Mouse (Mus musculus): ENCODE results near the gene Zcchc17. TPM values are rescaled to one million over a fixed set of nuclear protein-coding genes. Genes with fewer than 3 reads are reported as not detected.

Gene Zcchc17
- polyA plus RNA-seq, 1 experiment from 2014 or later: 63.3 TPM

- Histone ChIP-seq H3K4me1 (ENCODE audit: insufficient read depth, low read length) (no peaks in the 10 kb centered on the region), H3K36me3 (ENCODE audit: insufficient read depth, low read length) (peaks cover 30% of the 10 kb centered on the region), H3K9ac (replicated peaks; ENCODE audit: low read length) (no peak overlapping the region), H3K9me3 (ENCODE audit: low read length) (no peaks in the 10 kb centered on the region), H3K27ac (ENCODE audit: low read length) (no peak overlapping the region), H3K27me3 (ENCODE audit: insufficient read depth, low read length) (no peaks in the 10 kb centered on the region), H3K4me3 (ENCODE audit: low read length) (no peak overlapping the region), H3K4me2 (replicated peaks; ENCODE audit: low read depth, low read length) (no peak overlapping the region)
- WGBS: 81% methylated on average over 7 of the region's 7 CpGs
- no peak for ATAC-seq (ENCODE audit: low FRiP score, low TSS enrichment)
Measured at GRCm38 (mm10) chr4:130322567-130322966, 37.2 kb downstream of the Zcchc17 start.

- no peak overlapping the region for H3K27ac ChIP-seq (ENCODE audit: low read length)
- no peaks in the 10 kb centered on the region for H3K9me3 ChIP-seq (ENCODE audit: low read length)
- H3K36me3 ChIP-seq (ENCODE audit: insufficient read depth, low read length): peaks cover 30% of the 10 kb centered on the region
- no peak overlapping the region for H3K4me3 ChIP-seq (ENCODE audit: low read length)
- no peak overlapping the region for H3K9ac ChIP-seq (replicated peaks; ENCODE audit: low read length)
- 87% methylated on average over 7 of the region's 7 CpGs for WGBS
- ATAC-seq (ENCODE audit: low FRiP score, low TSS enrichment): no peak
- no peaks in the 10 kb centered on the region for H3K4me1 ChIP-seq (ENCODE audit: insufficient read depth, low read length)
- no peak overlapping the region for H3K4me2 ChIP-seq (replicated peaks; ENCODE audit: low read depth, low read length)
- H3K27me3 ChIP-seq (ENCODE audit: insufficient read depth, low read length): no peaks in the 10 kb centered on the region
Measured at GRCm38 (mm10) chr4:130321640-130322039, 38.1 kb downstream of the Zcchc17 start.

- no peak overlapping the region for H3K4me3 ChIP-seq (ENCODE audit: low read length)
- H3K4me2 ChIP-seq (replicated peaks; ENCODE audit: low read depth, low read length): no peak overlapping the region
- no peaks in the 10 kb centered on the region for H3K27me3 ChIP-seq (ENCODE audit: insufficient read depth, low read length)
- no peak overlapping the region for H3K27ac ChIP-seq (ENCODE audit: low read length)
- peaks cover 14% of the 10 kb centered on the region for H3K36me3 ChIP-seq (ENCODE audit: insufficient read depth, low read length)
- WGBS: 86% methylated on average over 7 of the region's 7 CpGs
- no peak for ATAC-seq (ENCODE audit: low FRiP score, low TSS enrichment)
- no peak overlapping the region for H3K9ac ChIP-seq (replicated peaks; ENCODE audit: low read length)
- H3K9me3 ChIP-seq (ENCODE audit: low read length): no peaks in the 10 kb centered on the region
- H3K4me1 ChIP-seq (ENCODE audit: insufficient read depth, low read length): peaks cover 12% of the 10 kb centered on the region; the same call in 1 of the 2 replicates
Measured at GRCm38 (mm10) chr4:130319564-130319963, 40.2 kb downstream of the Zcchc17 start.

- H3K4me1 ChIP-seq (ENCODE audit: insufficient read depth, low read length): peaks cover 12% of the 10 kb centered on the region; the same call in 1 of the 2 replicates
- WGBS: 64% methylated on average over 3 of the region's 3 CpGs
- no peak overlapping the region for H3K4me3 ChIP-seq (ENCODE audit: low read length)
- H3K27ac ChIP-seq (ENCODE audit: low read length): no peak overlapping the region
- no peaks in the 10 kb centered on the region for H3K27me3 ChIP-seq (ENCODE audit: insufficient read depth, low read length)
- H3K4me2 ChIP-seq (replicated peaks; ENCODE audit: low read depth, low read length): no peak overlapping the region
- H3K36me3 ChIP-seq (ENCODE audit: insufficient read depth, low read length): peaks cover 8% of the 10 kb centered on the region; the same call in 1 of the 2 replicates
- ATAC-seq (ENCODE audit: low FRiP score, low TSS enrichment): no peak
- no peak overlapping the region for H3K9ac ChIP-seq (replicated peaks; ENCODE audit: low read length)
- H3K9me3 ChIP-seq (ENCODE audit: low read length): no peaks in the 10 kb centered on the region
Measured at GRCm38 (mm10) chr4:130318122-130318521, 41.6 kb downstream of the Zcchc17 start.

GRCm38 (mm10) chr4:130316691-130317090 is 43.1 kb downstream of the Zcchc17 start:
- no peaks in the 10 kb centered on the region for H3K36me3 ChIP-seq (ENCODE audit: insufficient read depth, low read length)
- H3K9me3 ChIP-seq (ENCODE audit: low read length): no peaks in the 10 kb centered on the region
- WGBS: 85% methylated on average over 10 of the region's 10 CpGs
- H3K4me2 ChIP-seq (replicated peaks; ENCODE audit: low read depth, low read length): no peak overlapping the region
- no peak for ATAC-seq (ENCODE audit: low FRiP score, low TSS enrichment)
- H3K9ac ChIP-seq (replicated peaks; ENCODE audit: low read length): no peak overlapping the region
- H3K27me3 ChIP-seq (ENCODE audit: insufficient read depth, low read length): no peaks in the 10 kb centered on the region
- H3K4me1 ChIP-seq (ENCODE audit: insufficient read depth, low read length): peaks cover 12% of the 10 kb centered on the region; the same call in 1 of the 2 replicates
- peak overlapping the region; percentile 74 for H3K27ac ChIP-seq (ENCODE audit: low read length)
- H3K4me3 ChIP-seq (ENCODE audit: low read length): no peak overlapping the region

- WGBS: 44% methylated on average over 13 of the region's 13 CpGs
- Histone ChIP-seq H3K9me3 (ENCODE audit: low read length) (no peaks in the 10 kb centered on the region), H3K4me2 (replicated peaks; ENCODE audit: low read depth, low read length) (no peak overlapping the region), H3K4me3 (ENCODE audit: low read length) (no peak overlapping the region), H3K9ac (replicated peaks; ENCODE audit: low read length) (no peak overlapping the region), H3K4me1 (ENCODE audit: insufficient read depth, low read length) (peaks cover 12% of the 10 kb centered on the region; the same call in 1 of the 2 replicates), H3K36me3 (ENCODE audit: insufficient read depth, low read length) (no peaks in the 10 kb centered on the region), H3K27me3 (ENCODE audit: insufficient read depth, low read length) (no peaks in the 10 kb centered on the region), H3K27ac (ENCODE audit: low read length) (peak overlapping the region; percentile 74)
- ATAC-seq (ENCODE audit: low FRiP score, low TSS enrichment): peak; percentile 55; the same call in 1 of the 2 replicates
Measured at GRCm38 (mm10) chr4:130315771-130316527, 43.8 kb downstream of the Zcchc17 start.

GRCm38 (mm10) chr4:130313552-130313951 is 46.2 kb downstream of the Zcchc17 start:
- H3K4me1 ChIP-seq (ENCODE audit: insufficient read depth, low read length): peaks cover 17% of the 10 kb centered on the region
- no peak overlapping the region for H3K27ac ChIP-seq (ENCODE audit: low read length)
- no peak overlapping the region for H3K9ac ChIP-seq (replicated peaks; ENCODE audit: low read length)
- ATAC-seq (ENCODE audit: low FRiP score, low TSS enrichment): no peak
- H3K4me3 ChIP-seq (ENCODE audit: low read length): no peak overlapping the region
- no peaks in the 10 kb centered on the region for H3K9me3 ChIP-seq (ENCODE audit: low read length)
- no peak overlapping the region for H3K4me2 ChIP-seq (replicated peaks; ENCODE audit: low read depth, low read length)
- H3K36me3 ChIP-seq (ENCODE audit: insufficient read depth, low read length): no peaks in the 10 kb centered on the region
- 81% methylated on average over 4 of the region's 4 CpGs for WGBS
- peaks cover 18% of the 10 kb centered on the region for H3K27me3 ChIP-seq (ENCODE audit: insufficient read depth, low read length)

GRCm38 (mm10) chr4:130312526-130312925 is 47.2 kb downstream of the Zcchc17 start:
- 86% methylated on average over 3 of the region's 3 CpGs for WGBS
- Histone ChIP-seq H3K27me3 (ENCODE audit: insufficient read depth, low read length) (peaks cover 27% of the 10 kb centered on the region), H3K4me1 (ENCODE audit: insufficient read depth, low read length) (peaks cover 26% of the 10 kb centered on the region), H3K9ac (replicated peaks; ENCODE audit: low read length) (no peak overlapping the region), H3K4me3 (ENCODE audit: low read length) (no peak overlapping the region), H3K36me3 (ENCODE audit: insufficient read depth, low read length) (no peaks in the 10 kb centered on the region), H3K27ac (ENCODE audit: low read length) (no peak overlapping the region), H3K9me3 (ENCODE audit: low read length) (no peaks in the 10 kb centered on the region), H3K4me2 (replicated peaks; ENCODE audit: low read depth, low read length) (no peak overlapping the region)
- ATAC-seq (ENCODE audit: low FRiP score, low TSS enrichment): no peak

GRCm38 (mm10) chr4:130309254-130309653 is 50.5 kb downstream of the Zcchc17 start:
- peak overlapping the region; percentile 66 for H3K9ac ChIP-seq (replicated peaks; ENCODE audit: low read length)
- WGBS: 48% methylated on average over 8 of the region's 8 CpGs
- peaks cover 31% of the 10 kb centered on the region for H3K27me3 ChIP-seq (ENCODE audit: insufficient read depth, low read length)

More at GRCm38 (mm10) chr4:130309254-130309653, 50.5 kb downstream of the Zcchc17 start:
- no peak overlapping the region for H3K27ac ChIP-seq (ENCODE audit: low read length)
- peak overlapping the region; percentile 53 for H3K4me3 ChIP-seq (ENCODE audit: low read length)
- no peak for ATAC-seq (ENCODE audit: low FRiP score, low TSS enrichment)
- H3K4me1 ChIP-seq (ENCODE audit: insufficient read depth, low read length): peaks cover 18% of the 10 kb centered on the region
- no peaks in the 10 kb centered on the region for H3K9me3 ChIP-seq (ENCODE audit: low read length)
- H3K36me3 ChIP-seq (ENCODE audit: insufficient read depth, low read length): no peaks in the 10 kb centered on the region
- H3K4me2 ChIP-seq (replicated peaks; ENCODE audit: low read depth, low read length): peak overlapping the region; percentile 93
